Comparison of ENCODE assay signal across 28 mouse cellular contexts in the genomic region with DNA sequence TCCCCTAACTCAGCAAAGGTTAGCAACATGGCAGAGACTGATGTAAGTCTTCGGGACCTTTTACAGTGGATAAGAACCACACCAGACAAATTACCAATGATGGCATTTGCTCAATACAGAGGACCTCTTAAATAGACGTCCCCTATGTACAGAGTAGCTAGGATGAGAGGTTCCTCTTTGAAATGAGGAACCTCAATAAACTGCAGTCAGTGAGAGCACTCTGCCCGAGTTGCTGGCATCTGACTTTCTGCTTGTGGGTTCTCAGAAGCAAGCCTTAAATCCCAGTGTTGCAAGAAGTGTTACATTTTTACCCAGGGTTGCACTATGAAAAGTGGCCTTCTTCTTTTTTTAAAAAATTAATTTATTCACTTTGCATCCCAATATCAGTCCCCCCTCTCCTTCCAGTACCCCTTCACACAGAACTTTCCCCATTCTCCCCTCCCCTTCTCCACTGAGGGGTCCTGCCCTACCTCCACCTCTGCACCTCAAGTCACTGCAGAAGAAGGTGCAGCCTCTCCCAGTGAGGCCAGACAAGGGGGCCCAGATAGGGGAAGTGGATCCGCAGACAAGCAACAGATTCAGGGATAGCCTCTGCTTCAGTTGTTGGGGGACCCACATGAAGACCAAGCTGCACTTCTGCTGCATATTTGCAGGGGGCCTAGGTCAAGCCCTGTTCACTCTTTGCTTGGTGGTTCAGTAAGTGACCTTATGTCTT. TPM values are rescaled to one million over a fixed set of nuclear protein-coding genes. Genes with fewer than 3 reads are reported as not detected.
DNase-seq lines count a peak whose midpoint lies in the region; ATAC-seq and TF ChIP-seq lines count a peak whose summit lies in the region.
"Had no signal": no experiment of that assay in that cellular context is flagged by ENCODE, and none has a peak within 500 bp of the region (broad histone marks: within the 10 kb centered on the region; RNA-seq: fewer than 3 reads in every experiment).

No protein-coding gene starts in this region.

- no peaks in the 10 kb centered on the region for H3K27me3 ChIP-seq in lung, postnatal 0 days (replicated peaks; ENCODE audit: insufficient read depth, low read length)
- H3K27me3 ChIP-seq in liver, embryonic 16.5 days (ENCODE audit: control insufficient read depth, insufficient read depth, low read depth, low read length), result no peaks in the 10 kb centered on the region
- H3K27me3 ChIP-seq in hindbrain, embryonic 11.5 days (ENCODE audit: control insufficient read depth, insufficient read depth, low read length), result no peaks in the 10 kb centered on the region
- H3K27me3 ChIP-seq: embryonic facial prominence, embryonic 12.5 days; lung, embryonic 15.5 days had no signal

- no peaks in the 10 kb centered on the region for H3K9me3 ChIP-seq in lung, postnatal 0 days (ENCODE audit: low read length)
- H3K9me3 ChIP-seq in liver, embryonic 16.5 days (replicated peaks; ENCODE audit: control insufficient read depth, low read length), result no peaks in the 10 kb centered on the region
- H3K9me3 ChIP-seq in hindbrain, embryonic 11.5 days (ENCODE audit: control insufficient read depth, low read length), result no peaks in the 10 kb centered on the region
- H3K9me3 ChIP-seq: embryonic facial prominence, embryonic 12.5 days; hindbrain, embryonic 10.5 days; limb, embryonic 10.5 days; lung, embryonic 15.5 days; midbrain, embryonic 10.5 days had no signal

- no peaks in the 10 kb centered on the region for H3K36me3 ChIP-seq in lung, postnatal 0 days (ENCODE audit: insufficient read depth, low read length)
- no peaks in the 10 kb centered on the region for H3K36me3 ChIP-seq in liver, embryonic 16.5 days (ENCODE audit: control insufficient read depth, insufficient read depth)
- no peaks in the 10 kb centered on the region for H3K36me3 ChIP-seq in hindbrain, embryonic 11.5 days (ENCODE audit: control insufficient read depth, insufficient read depth, low read length)
- H3K36me3 ChIP-seq: embryonic facial prominence, embryonic 12.5 days; hindbrain, embryonic 10.5 days; limb, embryonic 10.5 days; lung, embryonic 15.5 days; midbrain, embryonic 10.5 days had no signal

- no peak for TF ChIP-seq EP300 in lung, postnatal 0 days (IDR thresholded peaks at IDR 0.05)

- DNase-seq in lung, postnatal 0 days (ENCODE audit: low spot score), result peak; percentile 44
- no peak for DNase-seq in lung, postnatal 10 days
- no peak for DNase-seq in adipocyte (ENCODE audit: low spot score)
- no peak for DNase-seq in hindbrain, embryonic 11.5 days (ENCODE audit: low spot score)
- DNase-seq in right cerebral cortex, postnatal 10 days (ENCODE audit: low spot score in 2 of 2), result no peak
- DNase-seq: adrenal gland, postnatal 36 days; cerebellum, adult 9-11 months; gastrocnemius, postnatal 36 days; kidney, adult 11 months; kidney, postnatal 10 days; right cerebral cortex, postnatal 14 days; thymus, adult 2 months had no signal

- no peak overlapping the region for H3K27ac ChIP-seq in lung, postnatal 0 days (ENCODE audit: low read length)
- H3K27ac ChIP-seq in bone marrow macrophage, adult 2 months (ENCODE audit: insufficient read depth, low read depth, low read length), result peak overlapping the region; percentile 87
- peak overlapping the region; percentile 42 for H3K27ac ChIP-seq in liver, embryonic 16.5 days (ENCODE audit: low read length)
- no peak overlapping the region for H3K27ac ChIP-seq in hindbrain, embryonic 11.5 days (ENCODE audit: low read depth, low read length)
- H3K27ac ChIP-seq: embryonic facial prominence, embryonic 12.5 days; hindbrain, embryonic 10.5 days; left cerebral cortex, adult 2 months; limb, embryonic 10.5 days; lung, embryonic 15.5 days; midbrain, embryonic 10.5 days had no signal

- TF ChIP-seq POLR2A in bone marrow macrophage, adult 2 months (IDR thresholded peaks at IDR 0.05; ENCODE audit: borderline replicate concordance, low read depth, low read length), result no peak

- H3K4me3 ChIP-seq in lung, postnatal 0 days (ENCODE audit: low read depth, low read length), result no peak overlapping the region
- H3K4me3 ChIP-seq in bone marrow macrophage, adult 2 months (ENCODE audit: insufficient read depth, low read length), result no peak overlapping the region
- H3K4me3 ChIP-seq in liver, embryonic 16.5 days (ENCODE audit: low read depth, low read length), result no peak overlapping the region
- H3K4me3 ChIP-seq in hindbrain, embryonic 11.5 days (ENCODE audit: low read depth, low read length), result no peak overlapping the region
- H3K4me3 ChIP-seq: embryonic facial prominence, embryonic 12.5 days; hindbrain, embryonic 10.5 days; left cerebral cortex, adult 2 months; limb, embryonic 10.5 days; lung, embryonic 15.5 days; midbrain, embryonic 10.5 days; myocyte had no signal

- no peak overlapping the region for H3K9ac ChIP-seq in lung, postnatal 0 days (replicated peaks; ENCODE audit: low read depth)
- no peak overlapping the region for H3K9ac ChIP-seq in liver, embryonic 16.5 days (ENCODE audit: low read depth, low read length)
- no peak overlapping the region for H3K9ac ChIP-seq in hindbrain, embryonic 11.5 days (ENCODE audit: low read depth, low read length)
- H3K9ac ChIP-seq: embryonic facial prominence, embryonic 12.5 days; lung, embryonic 15.5 days had no signal

- 65% methylated on average over 4 of the region's 4 CpGs for WGBS in lung, postnatal 0 days
- 25% methylated on average over 4 of the region's 4 CpGs for WGBS in liver, embryonic 16.5 days (ENCODE audit: insufficient replicate concordance)
- 80% methylated on average over 4 of the region's 4 CpGs for WGBS in hindbrain, embryonic 11.5 days

- no peak; the same call in 1 of the 2 replicates for ATAC-seq in lung, postnatal 0 days
- ATAC-seq in liver, embryonic 16.5 days (ENCODE audit: low read depth), result peak; percentile 32; the same call in 1 of the 2 replicates
- peak; percentile 88 for ATAC-seq in monocyte, adult 5-6 weeks (replicated peaks; ENCODE audit: insufficient number of reproducible peaks, low FRiP score, low TSS enrichment, poor library complexity, severe bottlenecking)
- no peak for ATAC-seq in hindbrain, embryonic 11.5 days (ENCODE audit: low FRiP score)
- ATAC-seq: forebrain, embryonic 14.5 days had no signal

- TF ChIP-seq CTCF in lung, postnatal 0 days (IDR thresholded peaks at IDR 0.05), result no peak
- TF ChIP-seq CTCF in bone marrow macrophage, adult 2 months (IDR thresholded peaks at IDR 0.05; ENCODE audit: low read depth, low read length), result no peak

- no peak overlapping the region for H3K4me2 ChIP-seq in lung, postnatal 0 days (replicated peaks; ENCODE audit: low read depth, low read length)
- H3K4me2 ChIP-seq in liver, embryonic 16.5 days (ENCODE audit: low read depth, low read length), result no peak overlapping the region
- no peak overlapping the region for H3K4me2 ChIP-seq in hindbrain, embryonic 11.5 days (replicated peaks; ENCODE audit: low read depth, low read length)
- H3K4me2 ChIP-seq: embryonic facial prominence, embryonic 12.5 days; lung, embryonic 15.5 days had no signal

- no peaks in the 10 kb centered on the region for H3K4me1 ChIP-seq in lung, postnatal 0 days (ENCODE audit: insufficient read depth, low read depth, low read length)
- peaks cover 25% of the 10 kb centered on the region for H3K4me1 ChIP-seq in bone marrow macrophage, adult 2 months (ENCODE audit: control insufficient read depth, insufficient read depth, low read length)
- no peaks in the 10 kb centered on the region for H3K4me1 ChIP-seq in liver, embryonic 16.5 days (ENCODE audit: control insufficient read depth, low read depth, low read length)
- H3K4me1 ChIP-seq in hindbrain, embryonic 11.5 days (replicated peaks; ENCODE audit: control insufficient read depth, insufficient read depth, low read length), result no peaks in the 10 kb centered on the region
- H3K4me1 ChIP-seq: embryonic facial prominence, embryonic 12.5 days; hindbrain, embryonic 10.5 days; limb, embryonic 10.5 days; lung, embryonic 15.5 days; midbrain, embryonic 10.5 days had no signal

RNA-seq across cellular contexts. Expression of gene Sh2d1b1, which starts 5.5 kb away (rescaled TPM):
- polyA plus RNA-seq in lung, postnatal 0 days (2015; fragmentation: Nextera tagmentation; extraction: Ambion mirVana), result 3.9 and 5.3 TPM in 2 replicates
- polyA plus RNA-seq in bone marrow macrophage, adult 2 months (2012; ENCODE audit: insufficient read depth, insufficient read length, missing spikeins), result 12.3 and 14.2 TPM in 2 replicates
- polyA plus RNA-seq in liver, embryonic 16.5 days (2015; fragmentation: Nextera tagmentation; extraction: Ambion mirVana), result 0.25 and 0.42 TPM in 2 replicates
- total RNA-seq in monocyte, adult 5-6 weeks (2017), result 56.6 to 68.4 TPM (median 66.9 TPM) in 3 replicates
- polyA plus RNA-seq in hindbrain, embryonic 11.5 days (2014; fragmentation: Nextera tagmentation; extraction: Ambion mirVana), result 0.08 TPM in 1 of 2 replicates, not detected in the other
- total RNA-seq: gastrocnemius, postnatal 36 days; layer of hippocampus, adult 18-20 months; left cerebral cortex, adult 2 months had no signal
- polyA plus RNA-seq: hindbrain, embryonic 10.5 days; limb, embryonic 10.5 days; midbrain, embryonic 10.5 days; neural tube, embryonic 14.5 days had no signal

RNA-seq across cellular contexts. Expression of gene Gm7694, which starts 23.6 kb away (rescaled TPM):
- 2.6 and 2.9 TPM in 2 replicates for polyA plus RNA-seq in lung, postnatal 0 days (2015; fragmentation: Nextera tagmentation; extraction: Ambion mirVana)
- 2.0 and 2.3 TPM in 2 replicates for polyA plus RNA-seq in bone marrow macrophage, adult 2 months (2012; ENCODE audit: insufficient read depth, insufficient read length, missing spikeins)
- 1.8 and 2.4 TPM in 2 replicates for polyA plus RNA-seq in liver, embryonic 16.5 days (2015; fragmentation: Nextera tagmentation; extraction: Ambion mirVana)
- 0.11 to 1.7 TPM (median 0.38 TPM) in 3 replicates for total RNA-seq in monocyte, adult 5-6 weeks (2017)
- polyA plus RNA-seq in hindbrain, embryonic 11.5 days (2014; fragmentation: Nextera tagmentation; extraction: Ambion mirVana), result 1.4 and 2.4 TPM in 2 replicates

RNA-seq across cellular contexts. Expression of gene Spata46, which starts 26.0 kb away (rescaled TPM):
- polyA plus RNA-seq in lung, postnatal 0 days (2015; fragmentation: Nextera tagmentation; extraction: Ambion mirVana), result 0.53 and 0.68 TPM in 2 replicates
- polyA plus RNA-seq in bone marrow macrophage, adult 2 months (2012; ENCODE audit: insufficient read depth, insufficient read length, missing spikeins), result not detected in 2 replicates
- 0.56 and 0.71 TPM in 2 replicates for polyA plus RNA-seq in liver, embryonic 16.5 days (2015; fragmentation: Nextera tagmentation; extraction: Ambion mirVana)
- not detected in 3 replicates for total RNA-seq in monocyte, adult 5-6 weeks (2017)
- polyA plus RNA-seq in hindbrain, embryonic 11.5 days (2014; fragmentation: Nextera tagmentation; extraction: Ambion mirVana), result 1.4 and 1.9 TPM in 2 replicates
- total RNA-seq: adrenal gland, postnatal 36 days; ES-E14; gastrocnemius, postnatal 36 days; layer of hippocampus, adult 18-20 months; left cerebral cortex, adult 2 months had no signal
- polyA plus RNA-seq: myocyte had no signal

RNA-seq across cellular contexts. Expression of gene Sh2d1b2, which starts 50.0 kb away (rescaled TPM):
- 0.58 and 0.64 TPM in 2 replicates for polyA plus RNA-seq in lung, postnatal 0 days (2015; fragmentation: Nextera tagmentation; extraction: Ambion mirVana)
- polyA plus RNA-seq in bone marrow macrophage, adult 2 months (2012; ENCODE audit: insufficient read depth, insufficient read length, missing spikeins), result 1.8 and 2.1 TPM in 2 replicates
- not detected in 2 replicates for polyA plus RNA-seq in liver, embryonic 16.5 days (2015; fragmentation: Nextera tagmentation; extraction: Ambion mirVana)
- total RNA-seq in monocyte, adult 5-6 weeks (2017), result 0.58 to 0.85 TPM in 2 of 3 replicates, not detected in the other
- not detected in 2 replicates for polyA plus RNA-seq in hindbrain, embryonic 11.5 days (2014; fragmentation: Nextera tagmentation; extraction: Ambion mirVana)
- total RNA-seq: adrenal gland, postnatal 36 days; ES-E14; gastrocnemius, postnatal 36 days; layer of hippocampus, adult 18-20 months; left cerebral cortex, adult 2 months had no signal
- polyA plus RNA-seq: embryonic facial prominence, embryonic 12.5 days; forebrain, embryonic 14.5 days; heart, embryonic 16.5 days; hindbrain, embryonic 10.5 days; midbrain, embryonic 10.5 days; myocyte; neural tube, embryonic 14.5 days; stomach, embryonic 16.5 days had no signal

Comparison
In these comparisons a context has a peak if more than half of its experiments do, and no peak if none do; other contexts are left out.
1. ATAC-seq: peak in liver, embryonic 16.5 days (single experiment) and monocyte, adult 5-6 weeks (single experiment); none in lung, postnatal 0 days (single experiment) and hindbrain, embryonic 11.5 days (single experiment).
2. H3K27ac ChIP-seq: peak in bone marrow macrophage, adult 2 months (single experiment) and liver, embryonic 16.5 days (single experiment); none in lung, postnatal 0 days (single experiment) and hindbrain, embryonic 11.5 days (single experiment).